Mouse (Mus musculus): ENCODE results near the gene Cers6. TPM values are rescaled to one million over a fixed set of nuclear protein-coding genes. Genes with fewer than 3 reads are reported as not detected.

Cers6 gene
- polyA plus RNA-seq, 1 experiment from 2014 or later, result 36.7 TPM

- 87% methylated on average over 3 of the region's 3 CpGs for WGBS
- H3K4me3 ChIP-seq, result no peak overlapping the region
Observed at GRCm38 (mm10) chr2:68906921-68907320, 45.7 kb downstream of the Cers6 start.

GRCm38 (mm10) chr2:68907721-68908463 is 46.7 kb downstream of the Cers6 start:
- no peak overlapping the region for H3K4me3 ChIP-seq
- no peak for ATAC-seq
- 0 out of 2 replicates have a peak, but pooled peaks cover 2% of the 10 kb centered on the region for H3K9me3 ChIP-seq (replicated peaks)
- H3K4me2 ChIP-seq, result no peak overlapping the region
- no peaks in the 10 kb centered on the region for H3K4me1 ChIP-seq
- 84% methylated on average over 11 of the region's 11 CpGs for WGBS
- no peaks in the 10 kb centered on the region for H3K36me3 ChIP-seq (ENCODE audit: poor library complexity, severe bottlenecking)
- no peak overlapping the region for H3K27ac ChIP-seq
- no peak overlapping the region for H3K9ac ChIP-seq
- no peaks in the 10 kb centered on the region for H3K27me3 ChIP-seq

More at GRCm38 (mm10) chr2:68906921-68907320, 45.7 kb downstream of the Cers6 start:
- H3K4me2 ChIP-seq, result no peak overlapping the region
- H3K9me3 ChIP-seq (replicated peaks), result no peaks in the 10 kb centered on the region
- no peak overlapping the region for H3K27ac ChIP-seq
- H3K36me3 ChIP-seq (ENCODE audit: poor library complexity, severe bottlenecking), result no peaks in the 10 kb centered on the region
- H3K27me3 ChIP-seq, result no peaks in the 10 kb centered on the region
- ATAC-seq, result no peak
- no peaks in the 10 kb centered on the region for H3K4me1 ChIP-seq
- H3K9ac ChIP-seq, result no peak overlapping the region

GRCm38 (mm10) chr2:68910727-68911126 is 49.5 kb downstream of the Cers6 start:
- Histone ChIP-seq H3K27me3 (no peaks in the 10 kb centered on the region), H3K4me2 (no peak overlapping the region), H3K4me1 (no peaks in the 10 kb centered on the region), H3K9me3 (replicated peaks) (0 out of 2 replicates have a peak, but pooled peaks cover 3% of the 10 kb centered on the region), H3K9ac (no peak overlapping the region), H3K27ac (no peak overlapping the region), H3K4me3 (no peak overlapping the region), H3K36me3 (ENCODE audit: poor library complexity, severe bottlenecking) (no peaks in the 10 kb centered on the region)
- no peak for ATAC-seq
- 88% methylated on average over 7 of the region's 7 CpGs for WGBS

GRCm38 (mm10) chr2:68911587-68912483 is 50.6 kb downstream of the Cers6 start:
- Histone ChIP-seq H3K27ac (no peak overlapping the region), H3K4me2 (no peak overlapping the region), H3K9ac (no peak overlapping the region), H3K36me3 (ENCODE audit: poor library complexity, severe bottlenecking) (no peaks in the 10 kb centered on the region), H3K4me3 (no peak overlapping the region), H3K9me3 (replicated peaks) (0 out of 2 replicates have a peak, but pooled peaks cover 3% of the 10 kb centered on the region), H3K27me3 (no peaks in the 10 kb centered on the region), H3K4me1 (no peaks in the 10 kb centered on the region)
- ATAC-seq, result no peak
- 91% methylated on average over 12 of the region's 12 CpGs for WGBS

- no peaks in the 10 kb centered on the region for H3K27me3 ChIP-seq
- 0 out of 2 replicates have a peak, but pooled peaks cover 3% of the 10 kb centered on the region for H3K9me3 ChIP-seq (replicated peaks)
- no peak overlapping the region for H3K27ac ChIP-seq
- H3K4me3 ChIP-seq, result no peak overlapping the region
- H3K4me1 ChIP-seq, result no peaks in the 10 kb centered on the region
- H3K4me2 ChIP-seq, result no peak overlapping the region
- no peak for ATAC-seq
- H3K9ac ChIP-seq, result no peak overlapping the region
- no peaks in the 10 kb centered on the region for H3K36me3 ChIP-seq (ENCODE audit: poor library complexity, severe bottlenecking)
Observed at GRCm38 (mm10) chr2:68915742-68916141, 54.5 kb downstream of the Cers6 start.

GRCm38 (mm10) chr2:68916299-68916698 is 55.1 kb downstream of the Cers6 start:
- no peaks in the 10 kb centered on the region for H3K36me3 ChIP-seq (ENCODE audit: poor library complexity, severe bottlenecking)
- H3K4me3 ChIP-seq, result no peak overlapping the region
- no peaks in the 10 kb centered on the region for H3K27me3 ChIP-seq
- no peak overlapping the region for H3K9ac ChIP-seq
- H3K27ac ChIP-seq, result no peak overlapping the region
- WGBS, result 92% methylated on average over 3 of the region's 3 CpGs
- no peak for ATAC-seq
- no peak overlapping the region for H3K4me2 ChIP-seq
- H3K4me1 ChIP-seq, result no peaks in the 10 kb centered on the region
- 0 out of 2 replicates have a peak, but pooled peaks cover 3% of the 10 kb centered on the region for H3K9me3 ChIP-seq (replicated peaks)

GRCm38 (mm10) chr2:68917010-68917409 is 55.8 kb downstream of the Cers6 start:
- ATAC-seq, result no peak
- H3K9me3 ChIP-seq (replicated peaks), result 0 out of 2 replicates have a peak, but pooled peaks cover 3% of the 10 kb centered on the region

GRCm38 (mm10) chr2:68917524-68917923 is 56.3 kb downstream of the Cers6 start:
- no peak for ATAC-seq
- Histone ChIP-seq H3K4me2 (no peak overlapping the region), H3K9me3 (replicated peaks) (0 out of 2 replicates have a peak, but pooled peaks cover 3% of the 10 kb centered on the region), H3K27ac (no peak overlapping the region), H3K27me3 (no peaks in the 10 kb centered on the region), H3K9ac (no peak overlapping the region), H3K4me1 (no peaks in the 10 kb centered on the region), H3K4me3 (no peak overlapping the region), H3K36me3 (ENCODE audit: poor library complexity, severe bottlenecking) (no peaks in the 10 kb centered on the region)
- WGBS, result 87% methylated on average over 4 of the region's 4 CpGs

More at GRCm38 (mm10) chr2:68917010-68917409, 55.8 kb downstream of the Cers6 start:
- H3K4me3 ChIP-seq, result no peak overlapping the region
- H3K4me2 ChIP-seq, result no peak overlapping the region
- no peaks in the 10 kb centered on the region for H3K4me1 ChIP-seq
- no peak overlapping the region for H3K27ac ChIP-seq
- no peaks in the 10 kb centered on the region for H3K36me3 ChIP-seq (ENCODE audit: poor library complexity, severe bottlenecking)
- no peak overlapping the region for H3K9ac ChIP-seq
- no peaks in the 10 kb centered on the region for H3K27me3 ChIP-seq

GRCm38 (mm10) chr2:68924344-68924743 is 63.1 kb downstream of the Cers6 start:
- no peak overlapping the region for H3K27ac ChIP-seq
- ATAC-seq, result peak; percentile 38; the same call in 1 of the 2 replicates
- H3K27me3 ChIP-seq, result no peaks in the 10 kb centered on the region
- no peak overlapping the region for H3K4me3 ChIP-seq
- no peaks in the 10 kb centered on the region for H3K36me3 ChIP-seq (ENCODE audit: poor library complexity, severe bottlenecking)
- H3K4me1 ChIP-seq, result peaks cover 13% of the 10 kb centered on the region; the same call in 1 of the 2 replicates
- no peaks in the 10 kb centered on the region for H3K9me3 ChIP-seq (replicated peaks)
- WGBS, result 89% methylated on average over 9 of the region's 9 CpGs
- no peak overlapping the region for H3K4me2 ChIP-seq
- no peak overlapping the region for H3K9ac ChIP-seq

GRCm38 (mm10) chr2:68925542-68925941 is 64.3 kb downstream of the Cers6 start:
- no peak overlapping the region for H3K9ac ChIP-seq
- no peaks in the 10 kb centered on the region for H3K36me3 ChIP-seq (ENCODE audit: poor library complexity, severe bottlenecking)
- no peaks in the 10 kb centered on the region for H3K27me3 ChIP-seq
- peaks cover 13% of the 10 kb centered on the region; the same call in 1 of the 2 replicates for H3K4me1 ChIP-seq
- no peaks in the 10 kb centered on the region for H3K9me3 ChIP-seq (replicated peaks)
- no peak overlapping the region for H3K27ac ChIP-seq
- 84% methylated on average over 6 of the region's 6 CpGs for WGBS
- no peak overlapping the region for H3K4me3 ChIP-seq
- ATAC-seq, result peak; percentile 24; the same call in 1 of the 2 replicates
- no peak overlapping the region for H3K4me2 ChIP-seq

GRCm38 (mm10) chr2:68926913-68927790 is 65.9 kb downstream of the Cers6 start:
- H3K4me3 ChIP-seq, result no peak overlapping the region
- no peak overlapping the region for H3K4me2 ChIP-seq
- no peaks in the 10 kb centered on the region for H3K36me3 ChIP-seq (ENCODE audit: poor library complexity, severe bottlenecking)
- H3K9ac ChIP-seq, result no peak overlapping the region
- H3K27ac ChIP-seq, result no peak overlapping the region
- peaks cover 13% of the 10 kb centered on the region; the same call in 1 of the 2 replicates for H3K4me1 ChIP-seq
- H3K9me3 ChIP-seq (replicated peaks), result no peaks in the 10 kb centered on the region
- WGBS, result 82% methylated on average over 10 of the region's 10 CpGs
- H3K27me3 ChIP-seq, result no peaks in the 10 kb centered on the region
- no peak for ATAC-seq
